Mouse (Mus musculus) frontal cortex, postnatal 36 days (tissue): Measurements from ENCODE around the gene 1600014C10Rik.
A peak's percentile ranks its signal among the peaks of the same experiment; 100 is the strongest.

Experiments used
- DNase-seq, 2 experiments: peaks; one replicate each; pipeline ENCODE4 v3.0.0; 2022; ENCODE audit warnings: low spot score in 2 of 2

1600014C10Rik gene

DNA sequence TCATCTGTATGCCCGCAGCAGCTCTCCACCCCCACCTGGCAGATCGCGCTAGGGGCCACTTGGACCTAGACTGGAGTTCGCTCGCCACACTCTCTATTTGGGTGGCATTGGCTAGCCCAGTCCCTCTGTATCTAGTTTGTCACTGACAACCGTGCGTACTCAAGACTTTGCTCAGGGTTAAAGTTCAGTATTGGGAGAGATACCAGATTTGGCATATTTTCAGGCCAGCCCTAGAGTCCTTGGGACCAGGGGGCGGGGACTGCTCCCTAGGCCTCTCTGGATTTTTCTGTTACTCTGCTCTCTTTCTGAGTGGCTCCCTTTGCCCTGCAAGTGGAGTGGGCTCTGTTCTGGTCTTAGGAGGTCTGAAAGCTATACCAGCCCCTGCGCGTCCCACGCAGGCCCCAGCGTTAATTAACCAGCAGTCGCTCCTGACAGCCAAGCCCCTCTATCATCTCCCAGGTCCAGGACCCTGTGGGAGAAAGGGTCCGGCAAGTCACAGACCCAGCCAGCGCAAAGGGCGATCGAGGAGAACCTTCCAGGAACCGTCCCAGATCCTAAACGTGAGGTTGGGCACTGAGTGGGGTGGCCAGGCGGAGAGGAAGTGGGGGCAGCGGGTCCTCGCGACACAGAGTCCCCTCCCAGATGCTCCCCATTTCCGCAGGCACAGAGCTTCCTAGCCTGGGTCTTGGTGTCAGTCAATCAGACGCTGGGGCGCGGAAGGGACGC lies at the start of gene 1600014C10Rik:
TSS of gene 1600014C10Rik (plus strand) at position 256 of the 726 bp plus-strand sequence.
- no peak for DNase-seq

DNA sequence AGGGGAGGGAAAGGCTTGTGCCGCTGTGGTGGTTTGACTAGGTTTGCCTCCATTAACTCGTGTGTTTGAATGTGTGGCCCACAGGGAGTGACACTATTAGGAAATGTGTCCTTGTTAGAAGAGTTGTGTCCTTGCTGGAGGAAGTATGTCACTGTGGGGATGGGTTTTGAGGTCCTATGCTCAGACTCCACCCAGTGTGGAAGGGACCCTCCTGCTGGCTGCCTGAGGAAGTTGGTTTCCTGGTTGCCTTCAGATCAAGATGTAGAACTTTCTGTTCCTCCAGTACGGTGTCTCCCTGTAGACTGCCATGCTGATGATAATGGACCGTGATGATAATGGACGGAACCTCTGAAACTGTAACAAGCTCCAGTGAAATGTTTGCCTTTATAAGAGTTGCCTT lies 48.5 kb upstream of the 1600014C10Rik start:
- no peak for DNase-seq

DNA sequence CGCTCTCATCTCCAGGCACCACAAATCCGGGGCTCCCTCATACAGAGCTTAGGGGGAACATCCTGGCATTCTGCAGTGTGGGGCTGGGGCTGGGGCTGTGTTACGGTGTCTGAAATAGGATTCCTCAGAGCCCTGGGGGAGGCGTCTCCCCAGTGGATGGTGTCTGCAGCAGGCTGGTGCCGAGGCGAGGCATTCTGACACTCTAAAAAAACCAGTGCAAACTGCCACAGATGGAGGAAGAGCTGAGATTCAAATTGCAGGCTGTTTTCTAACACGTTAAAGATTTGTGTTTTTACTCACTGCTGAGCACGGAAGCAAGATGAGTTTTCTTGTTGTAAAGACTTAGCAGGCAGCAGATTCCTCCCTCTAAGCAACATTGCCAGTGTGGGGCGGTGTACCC lies 42.7 kb upstream of the 1600014C10Rik start:
- peak; percentile 62 to 81 for DNase-seq

- DNase-seq, result peak; percentile 81 to 88
These were observed 41.1 kb upstream of the 1600014C10Rik start for GRCm38 (mm10) chr7:38141747-38142545.

- DNase-seq, result no peak
These were observed 35.5 kb upstream of the 1600014C10Rik start for GRCm38 (mm10) chr7:38147477-38147876.

GRCm38 (mm10) chr7:38151706-38152312 lies 31.2 kb upstream of the 1600014C10Rik start:
- DNase-seq, result peak in 1 of 2 experiments; percentile 41

DNA sequence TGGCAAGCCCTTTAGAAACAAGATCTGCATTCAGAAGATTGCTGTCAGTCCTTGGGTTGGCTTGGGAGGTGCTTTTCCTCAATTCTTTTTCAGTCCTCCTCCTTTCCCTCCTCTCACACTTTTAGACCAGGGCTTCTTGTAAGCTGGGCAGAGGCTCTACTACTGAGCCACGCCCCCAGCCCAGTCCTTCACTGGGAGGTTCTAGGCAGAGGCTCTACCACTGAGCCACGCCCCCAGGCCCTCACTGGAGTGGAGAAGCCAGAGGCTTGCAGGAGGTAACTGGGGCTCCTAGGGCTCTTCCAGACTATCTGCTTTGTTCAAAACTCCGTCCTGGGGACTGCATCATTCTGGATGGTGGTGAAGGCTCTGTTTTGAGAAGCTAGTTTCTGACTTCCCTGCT lies 30.4 kb upstream of the 1600014C10Rik start:
- DNase-seq, result no peak

- DNase-seq, result no peak
These were observed 27.2 kb upstream of the 1600014C10Rik start for GRCm38 (mm10) chr7:38155829-38156228.

GRCm38 (mm10) chr7:38158764-38159458 lies 24.1 kb upstream of the 1600014C10Rik start:
- DNase-seq, result no peak

DNA sequence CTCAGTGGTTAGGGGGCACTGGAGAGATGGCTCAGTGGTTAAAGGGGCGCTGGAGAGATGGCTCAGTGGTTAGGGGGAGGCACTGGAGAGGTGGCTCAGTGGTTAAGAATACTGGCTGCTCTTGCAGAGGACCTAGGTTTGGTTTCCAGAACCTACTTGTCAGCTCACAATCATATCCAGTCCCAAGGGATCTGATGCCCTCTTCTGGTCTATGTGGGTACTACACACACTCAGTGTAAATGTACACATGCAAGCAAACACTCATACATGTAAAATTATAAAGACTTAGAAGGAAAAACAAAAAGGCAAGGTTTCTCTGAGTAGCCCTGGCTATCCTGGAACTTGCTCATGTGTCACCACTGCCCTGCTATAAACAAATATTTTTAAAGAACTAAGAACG lies 21.6 kb upstream of the 1600014C10Rik start:
- no peak for DNase-seq

GRCm38 (mm10) chr7:38163433-38164050 lies 19.5 kb upstream of the 1600014C10Rik start:
- DNase-seq, result no peak

DNA sequence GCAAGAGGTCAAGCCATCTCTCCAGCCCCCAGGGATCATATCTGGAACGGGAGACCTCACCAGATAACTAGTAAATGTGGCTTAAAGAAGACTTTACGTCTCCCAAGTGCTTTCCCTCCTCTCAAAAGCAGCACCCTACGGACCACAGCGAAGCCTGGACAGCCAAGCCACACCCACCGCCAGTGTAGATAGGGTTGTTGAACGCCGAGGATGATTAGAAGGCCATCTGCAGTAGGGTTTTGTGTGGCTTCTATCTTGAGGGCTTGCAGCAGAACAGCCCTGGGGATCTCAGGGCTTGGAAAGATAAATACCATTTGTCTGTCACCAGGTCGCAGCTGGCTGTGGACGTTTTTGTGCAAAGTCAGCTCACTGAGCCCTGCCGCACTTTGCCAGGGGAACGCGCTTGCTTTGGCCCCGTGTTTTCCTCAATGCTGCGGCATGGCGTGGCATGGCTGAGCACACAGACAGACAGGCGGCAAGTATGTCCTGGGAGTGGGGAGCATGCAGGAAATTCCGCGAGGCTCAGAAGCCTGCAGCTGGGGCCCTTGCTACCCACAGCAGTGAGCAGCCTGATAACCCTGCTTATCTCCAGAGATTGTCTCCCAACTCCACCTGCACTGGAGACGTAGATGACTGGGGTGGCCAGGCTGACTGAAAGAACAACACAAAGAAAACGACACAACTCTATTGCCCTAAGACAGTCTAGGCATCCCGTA lies 15.9 kb upstream of the 1600014C10Rik start:
- DNase-seq, result no peak

DNA sequence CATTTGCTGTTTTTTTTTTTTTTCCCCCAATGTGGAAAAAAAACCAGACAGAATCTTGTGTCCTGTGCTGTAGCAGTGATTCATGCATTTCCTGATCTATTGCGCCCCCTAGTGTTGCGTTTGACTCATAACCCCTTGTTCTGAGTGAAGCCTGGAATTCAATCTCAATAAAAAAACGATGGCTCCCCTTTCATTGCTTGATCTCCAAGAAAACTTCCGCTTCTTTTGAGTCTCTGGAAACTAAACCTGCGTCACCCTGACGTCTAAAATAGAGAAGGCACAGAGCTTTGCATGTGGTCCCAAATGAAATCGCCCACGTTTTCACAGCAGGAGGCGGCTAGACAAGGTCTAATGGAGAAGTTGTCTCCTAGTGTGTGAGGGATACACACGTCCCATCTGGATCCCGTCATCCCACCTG lies 15.3 kb upstream of the 1600014C10Rik start:
- peak; percentile 68 to 81 for DNase-seq

DNA sequence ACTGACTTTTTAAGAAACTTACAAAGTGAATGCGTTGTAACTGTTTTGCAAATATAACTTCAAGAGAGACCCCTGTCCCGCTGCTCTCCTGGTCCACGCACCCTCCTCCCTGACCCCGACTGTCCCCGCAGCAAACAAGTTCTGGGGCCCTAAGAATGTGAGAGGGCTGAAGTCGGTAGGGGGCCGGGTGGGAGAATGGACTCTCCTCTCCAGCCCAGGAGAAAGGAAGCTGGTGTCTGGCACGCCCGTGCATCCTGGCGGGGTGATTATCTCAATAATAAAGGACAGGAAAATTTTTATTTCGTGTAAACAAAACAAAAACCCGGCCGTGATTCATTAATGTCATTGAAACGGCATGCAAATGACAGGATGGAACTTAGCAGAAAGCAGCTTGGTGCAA lies 9.1 kb upstream of the 1600014C10Rik start:
- DNase-seq, result no peak

GRCm38 (mm10) chr7:38174321-38175148 lies 8.5 kb upstream of the 1600014C10Rik start:
- DNase-seq, result peak; percentile 48 to 56

DNA sequence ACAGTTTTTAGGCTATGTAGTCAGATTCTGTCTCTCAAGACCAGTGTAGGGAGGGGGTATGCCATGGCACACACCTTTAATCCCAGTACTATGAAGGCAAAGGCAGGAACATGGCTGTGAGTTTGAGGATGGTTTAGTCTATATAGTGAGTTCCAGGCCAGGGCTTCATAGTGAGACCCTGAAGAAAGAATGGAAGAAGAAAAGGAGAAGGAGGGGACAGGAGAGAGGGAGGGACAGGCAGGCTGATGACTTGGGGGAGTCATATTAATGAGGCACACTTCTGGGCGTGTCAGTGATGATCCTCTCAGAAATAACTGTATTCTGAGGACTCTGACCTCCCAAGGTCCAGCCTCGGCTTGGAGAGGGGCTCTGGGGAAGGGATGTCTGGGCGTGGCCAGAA lies 7.0 kb upstream of the 1600014C10Rik start:
- no peak for DNase-seq

DNA sequence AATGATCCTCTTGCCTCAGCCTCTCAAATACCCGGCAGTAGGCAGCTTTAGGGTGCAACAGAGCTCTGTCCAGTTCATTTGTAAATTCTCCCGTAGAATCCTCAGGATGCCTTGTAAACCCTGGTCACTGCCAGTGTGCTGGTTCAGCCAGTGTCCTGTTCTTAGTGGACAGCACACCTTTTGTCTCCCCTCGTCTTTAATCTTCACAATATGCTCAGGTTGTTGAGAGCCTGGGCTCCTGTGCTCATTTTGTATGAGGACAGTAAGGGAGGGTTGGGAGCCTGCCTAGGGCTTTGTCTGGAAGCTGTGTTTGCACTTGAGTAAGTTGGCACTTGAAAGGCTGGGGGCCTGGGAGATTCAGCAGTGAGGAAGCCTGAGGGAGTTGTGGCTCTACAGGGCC lies 3.1 kb upstream of the 1600014C10Rik start:
- DNase-seq, result no peak

GRCm38 (mm10) chr7:38181366-38181765 lies 1.7 kb upstream of the 1600014C10Rik start:
- DNase-seq, result no peak

- peak; percentile 79 to 82 for DNase-seq
These were observed 438 bp upstream of the 1600014C10Rik start for GRCm38 (mm10) chr7:38182596-38182961.
